Mouse (Mus musculus) WW6 (cell line): ENCODE results near the gene Gm38394.

Experiments used
- DNase-seq: peaks from one replicate; pipeline ENCODE4 v3.0.0-alpha.2; 2013; ENCODE audit warnings: low read depth, low spot score

Gm38394 gene

GRCm38 (mm10) chr1:133664203-133664970 lies 3.3 kb upstream of the Gm38394 start:
- DNase-seq = no peak

GRCm38 (mm10) chr1:133663427-133663826 lies 2.3 kb upstream of the Gm38394 start:
- no peak for DNase-seq

GRCm38 (mm10) chr1:133662941-133663340 lies 1.8 kb upstream of the Gm38394 start:
- no peak for DNase-seq

DNA sequence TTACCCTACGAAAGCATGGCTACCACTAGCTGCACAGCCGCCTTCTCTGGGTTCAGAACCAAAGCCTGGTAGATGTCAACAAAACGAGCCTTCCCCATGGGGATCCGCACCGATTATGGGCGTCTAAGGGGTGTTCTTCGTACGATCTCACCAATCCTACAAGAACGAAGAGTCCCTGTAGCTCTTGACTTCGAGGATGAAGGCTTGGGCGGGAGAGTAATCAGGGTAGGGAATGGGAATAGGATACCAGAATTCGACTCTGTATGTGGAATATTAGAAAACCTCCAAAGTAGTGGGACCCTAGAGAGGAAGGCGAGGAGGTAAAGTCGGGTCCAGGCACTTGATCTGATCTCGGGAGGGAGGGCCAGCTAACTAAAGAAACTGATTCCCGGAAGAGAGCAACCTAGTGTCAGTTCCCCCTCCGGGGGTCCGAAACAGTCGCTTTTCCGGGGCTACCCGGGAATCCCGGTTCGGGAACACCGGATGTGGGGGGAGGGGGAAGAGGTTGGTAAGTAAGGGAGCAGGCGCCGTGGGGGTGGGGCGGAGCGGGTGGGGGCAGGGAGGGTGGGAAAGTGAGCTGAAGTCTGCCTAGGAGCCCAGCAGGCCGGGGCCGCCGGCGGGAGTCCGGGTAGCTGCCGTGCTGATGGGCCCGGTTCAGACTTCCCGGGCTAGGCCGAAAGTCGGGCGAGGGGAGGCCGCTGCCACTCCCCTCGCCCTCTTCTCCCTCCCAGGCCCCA lies 484 bp downstream of the Gm38394 start, which contains the start of gene Zbed6:
Gene Zbed6 (minus strand): TSS at position 420 of the 737 bp plus-strand sequence.
- DNase-seq = peak; percentile 48

DNA sequence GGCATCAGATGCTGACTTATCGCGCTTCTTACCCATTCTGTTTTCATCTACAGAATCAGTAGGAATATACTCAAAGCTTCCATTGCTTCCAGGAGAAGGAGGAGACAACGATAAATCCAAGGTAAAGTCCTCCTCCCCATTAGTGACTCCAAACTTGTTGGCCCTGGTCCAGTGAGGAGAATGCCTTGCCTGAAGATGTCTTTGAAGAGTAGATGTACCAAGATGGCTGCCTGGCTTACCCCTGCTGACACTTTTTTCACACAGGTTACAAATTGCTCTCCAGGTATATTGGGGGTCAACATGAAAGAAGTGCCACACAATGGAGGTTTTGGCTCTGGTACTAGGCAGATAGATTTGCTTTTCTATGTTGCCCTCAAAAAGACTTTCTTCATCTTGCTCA lies 2.2 kb downstream of the Gm38394 start:
- no peak for DNase-seq

- DNase-seq = no peak
Measured at GRCm38 (mm10) chr1:133656811-133657210, 4.3 kb downstream of the Gm38394 start.

GRCm38 (mm10) chr1:133653033-133653432 lies 8.1 kb downstream of the Gm38394 start:
- no peak for DNase-seq

DNA sequence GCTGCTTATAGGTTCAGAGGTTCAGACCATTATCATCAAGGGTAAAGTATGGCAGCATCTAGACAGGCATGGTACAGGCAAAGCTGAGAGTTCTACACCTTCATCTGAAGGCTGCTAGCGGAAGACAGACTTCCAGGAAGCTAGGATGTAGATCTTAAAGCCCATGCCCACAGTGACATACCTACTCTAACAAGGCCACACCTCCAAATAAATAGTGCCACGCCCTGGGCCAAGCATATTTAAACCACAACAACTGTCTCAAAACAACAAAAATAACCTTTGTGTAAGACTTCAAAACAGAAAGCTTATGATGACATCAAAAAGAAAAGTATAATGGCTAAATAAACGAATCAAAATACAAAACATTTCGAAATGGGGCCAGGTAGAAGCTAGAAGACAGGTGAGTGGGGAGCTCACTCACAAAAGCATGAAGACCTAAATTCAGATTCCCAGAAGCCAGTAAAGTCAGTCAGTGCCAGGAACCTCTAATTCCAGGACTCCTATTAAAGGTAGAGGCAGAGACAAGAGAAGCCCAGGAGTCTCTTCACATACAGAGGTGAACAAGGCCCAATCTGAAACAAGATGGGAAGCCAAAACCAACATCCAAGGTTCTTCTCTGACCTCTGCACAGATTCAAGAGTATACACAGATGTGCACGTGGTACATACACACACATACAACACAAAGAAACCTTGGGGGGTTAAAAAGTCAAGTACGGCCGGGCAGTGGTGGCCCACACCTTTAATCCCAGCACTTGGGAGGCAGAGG lies 10.6 kb downstream of the Gm38394 start:
- DNase-seq = no peak

GRCm38 (mm10) chr1:133645652-133646051 lies 15.5 kb downstream of the Gm38394 start:
- DNase-seq = no peak

- DNase-seq = no peak
Measured at GRCm38 (mm10) chr1:133641163-133641562, 20.0 kb downstream of the Gm38394 start.

GRCm38 (mm10) chr1:133638517-133638916 lies 22.6 kb downstream of the Gm38394 start:
- no peak for DNase-seq

DNA sequence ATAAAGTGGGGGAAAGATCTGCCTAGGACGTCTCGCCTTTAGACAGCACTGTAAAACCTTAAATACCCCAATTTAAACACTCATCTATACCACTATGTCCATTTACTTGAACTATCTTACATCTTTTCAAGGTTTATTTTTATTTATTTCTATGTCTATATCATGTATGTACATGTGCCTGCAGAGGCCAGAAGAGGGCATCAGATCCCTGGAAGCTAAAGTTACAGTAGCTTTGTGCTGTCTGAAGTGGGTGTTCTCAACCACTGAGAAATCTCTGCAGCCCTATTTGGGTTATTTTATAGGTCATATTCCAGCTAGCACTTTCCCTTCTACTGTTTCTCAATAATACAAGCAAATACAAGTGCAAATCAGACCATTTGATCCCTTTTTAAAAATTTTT lies 28.9 kb downstream of the Gm38394 start:
- no peak for DNase-seq

DNA sequence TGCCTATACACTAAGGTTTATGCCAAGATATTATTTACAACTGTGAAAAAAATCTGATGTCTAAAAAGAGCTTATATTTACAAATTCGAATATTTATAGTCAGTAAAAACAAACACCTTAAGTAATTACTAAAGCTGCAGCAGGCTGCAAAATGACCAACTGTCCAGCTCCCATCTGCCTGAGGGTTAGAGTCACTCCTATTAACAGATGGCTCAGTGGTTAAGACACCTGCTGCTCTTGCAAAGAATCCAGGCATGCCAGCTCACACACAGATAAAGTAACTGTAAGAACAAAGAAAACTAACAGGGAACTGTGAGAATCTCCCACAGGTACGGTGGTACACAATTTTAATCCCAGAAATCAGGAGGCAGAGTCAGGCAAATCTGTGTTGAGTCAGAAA lies 36.1 kb downstream of the Gm38394 start:
- DNase-seq = no peak

GRCm38 (mm10) chr1:133618311-133618710 lies 42.8 kb downstream of the Gm38394 start:
- no peak for DNase-seq

- no peak for DNase-seq
Measured at GRCm38 (mm10) chr1:133617908-133618307, 43.2 kb downstream of the Gm38394 start.

DNA sequence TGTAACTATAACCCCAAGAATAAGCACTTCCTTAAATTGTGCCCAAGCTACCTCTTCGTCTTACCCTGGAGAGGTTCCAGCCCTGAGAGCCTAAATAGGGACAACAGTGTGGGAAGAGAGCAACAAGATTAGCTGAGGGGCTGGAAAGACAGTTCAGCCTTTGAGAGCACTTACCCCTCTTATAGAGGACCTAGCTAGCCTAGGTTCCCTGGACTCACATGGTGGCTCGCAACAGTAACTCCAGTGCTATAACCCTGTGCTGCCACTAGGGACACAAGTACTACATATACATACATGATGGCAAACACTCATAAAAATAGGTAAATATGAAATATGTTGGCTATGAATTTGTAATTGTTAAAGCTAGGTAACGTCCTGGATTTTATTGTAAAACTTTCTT lies 47.3 kb downstream of the Gm38394 start:
- no peak for DNase-seq

GRCm38 (mm10) chr1:133611436-133611835 lies 49.7 kb downstream of the Gm38394 start:
- no peak for DNase-seq

DNA sequence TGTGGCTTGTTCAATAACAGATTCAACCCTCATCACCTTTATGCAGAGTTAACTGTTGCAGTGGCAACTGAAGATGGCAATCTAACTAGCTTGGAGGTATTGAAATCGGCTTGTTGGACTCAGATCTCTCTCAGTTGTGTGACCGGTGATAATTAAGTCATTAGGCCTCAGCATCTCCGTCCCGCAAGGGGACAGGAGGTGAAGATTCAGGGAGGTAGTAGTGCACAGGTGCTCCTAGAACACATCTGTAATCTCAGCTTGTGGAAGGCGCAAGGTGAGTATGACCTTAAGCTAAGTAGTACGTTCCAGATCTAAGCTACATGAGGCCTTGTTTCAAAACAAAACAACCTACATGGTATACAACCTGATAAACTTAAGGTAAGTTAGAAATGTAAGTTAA lies 50.5 kb downstream of the Gm38394 start:
- DNase-seq = no peak

- DNase-seq = peak; percentile 95
Measured at GRCm38 (mm10) chr1:133609771-133610502, 51.2 kb downstream of the Gm38394 start, which contains the start of gene Snrpe. Gene Snrpe (minus strand): TSS chr1:133610291.

- DNase-seq = no peak
Measured at GRCm38 (mm10) chr1:133603174-133603573, 57.9 kb downstream of the Gm38394 start.

- DNase-seq = no peak
Measured at GRCm38 (mm10) chr1:133596298-133597007, 64.7 kb downstream of the Gm38394 start.
